Mouse (Mus musculus): ENCODE measurements around the gene Abcb1a. TPM values are rescaled to one million over a fixed set of nuclear protein-coding genes. Genes with fewer than 3 reads are reported as not detected.

The Abcb1a gene
- polyA plus RNA-seq, 1 experiment from 2014 or later: 0.24 TPM

DNA sequence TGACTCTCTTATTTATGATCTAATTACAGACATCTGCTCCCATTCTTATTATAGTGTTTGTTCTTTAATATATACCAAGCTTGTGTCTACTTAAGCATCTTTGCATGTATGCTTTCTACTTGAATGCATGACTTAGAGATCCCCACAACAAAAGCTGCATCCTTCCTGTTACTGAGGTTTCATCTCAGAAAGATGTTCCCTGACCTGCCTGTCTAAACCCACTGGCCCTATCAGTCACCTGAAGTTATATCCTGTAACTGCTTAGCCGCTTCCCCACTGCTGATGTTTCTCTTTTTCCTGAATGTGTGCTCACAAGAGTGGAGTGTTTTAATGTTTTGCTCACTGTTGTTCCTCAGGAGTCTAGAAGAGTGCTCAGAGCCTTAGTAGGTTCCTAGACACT lies 9.7 kb downstream of the Abcb1a start:
- H3K4me3 ChIP-seq: no peak overlapping the region
- H3K27ac ChIP-seq: no peak overlapping the region
- no peaks in the 10 kb centered on the region for H3K27me3 ChIP-seq
- H3K36me3 ChIP-seq: no peaks in the 10 kb centered on the region
- no peak overlapping the region for H3K9ac ChIP-seq
- WGBS: 91% methylated on average over 1 of the region's 1 CpGs
- no peaks in the 10 kb centered on the region for H3K9me3 ChIP-seq
- no peaks in the 10 kb centered on the region for H3K4me1 ChIP-seq
- no peak overlapping the region for H3K4me2 ChIP-seq
- no peak for ATAC-seq (ENCODE audit: insufficient number of reproducible peaks, insufficient read depth, low FRiP score, low TSS enrichment, low read depth)

DNA sequence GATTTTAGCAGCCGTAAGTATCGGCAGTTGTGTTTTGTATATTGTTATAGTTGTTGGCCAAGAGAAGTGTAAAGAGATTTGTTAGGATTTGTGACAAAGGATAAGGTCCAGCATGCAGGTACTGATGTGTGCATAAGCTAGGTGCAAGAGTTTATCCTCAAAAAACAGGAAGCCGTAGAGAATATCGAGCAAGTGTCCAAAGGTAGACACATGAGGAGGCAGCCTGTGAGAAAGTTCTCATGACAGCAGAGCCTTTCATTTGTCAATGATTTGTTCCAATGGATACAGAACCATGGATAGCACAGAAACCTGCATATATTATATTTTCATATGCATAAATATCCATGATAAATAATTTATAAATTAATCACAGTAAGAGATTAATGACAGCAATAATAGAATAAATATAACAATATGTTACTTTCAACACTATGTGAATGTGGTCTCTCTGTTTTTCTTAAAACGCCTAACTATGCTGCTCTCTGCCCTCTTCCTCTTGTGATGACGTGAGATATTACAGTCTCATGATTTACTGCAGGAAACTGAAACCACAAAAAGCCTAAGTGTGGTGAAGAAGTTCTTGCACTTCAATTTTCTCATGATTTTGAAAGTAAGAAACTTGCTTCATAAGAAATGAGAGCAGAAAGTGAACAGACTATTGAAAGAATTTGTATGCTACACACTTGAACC lies 15.5 kb downstream of the Abcb1a start:
- 83% methylated on average over 6 of the region's 6 CpGs for WGBS

DNA sequence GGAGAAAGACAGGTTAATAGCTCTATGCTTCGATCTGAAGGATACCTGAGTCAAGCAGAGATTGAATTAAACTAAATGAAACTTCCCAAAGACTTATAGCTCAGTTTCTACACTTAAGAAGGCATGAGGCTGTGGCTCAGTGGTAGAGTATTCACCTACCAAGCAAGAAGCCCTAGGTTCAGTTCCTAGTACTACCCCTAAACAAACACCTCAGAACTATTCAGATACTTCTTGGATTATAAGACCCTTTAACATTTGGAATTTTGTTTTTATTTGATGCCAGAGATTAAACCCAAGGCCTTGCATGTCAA lies 16.0 kb downstream of the Abcb1a start:
- 98% methylated on average over 1 of the region's 1 CpGs for WGBS
- Histone ChIP-seq H3K9me3 (no peaks in the 10 kb centered on the region), H3K27me3 (no peaks in the 10 kb centered on the region), H3K4me3 (no peak overlapping the region), H3K27ac (no peak overlapping the region), H3K9ac (no peak overlapping the region), H3K36me3 (no peaks in the 10 kb centered on the region), H3K4me1 (no peaks in the 10 kb centered on the region), H3K4me2 (no peak overlapping the region)
- ATAC-seq (ENCODE audit: insufficient number of reproducible peaks, insufficient read depth, low FRiP score, low TSS enrichment, low read depth): no peak

More for the DNA sequence above, 15.5 kb downstream of the Abcb1a start:
- no peak for ATAC-seq (ENCODE audit: insufficient number of reproducible peaks, insufficient read depth, low FRiP score, low TSS enrichment, low read depth)
- Histone ChIP-seq H3K4me1 (no peaks in the 10 kb centered on the region), H3K27ac (no peak overlapping the region), H3K4me2 (no peak overlapping the region), H3K4me3 (no peak overlapping the region), H3K27me3 (no peaks in the 10 kb centered on the region), H3K36me3 (no peaks in the 10 kb centered on the region), H3K9me3 (no peaks in the 10 kb centered on the region), H3K9ac (no peak overlapping the region)

DNA sequence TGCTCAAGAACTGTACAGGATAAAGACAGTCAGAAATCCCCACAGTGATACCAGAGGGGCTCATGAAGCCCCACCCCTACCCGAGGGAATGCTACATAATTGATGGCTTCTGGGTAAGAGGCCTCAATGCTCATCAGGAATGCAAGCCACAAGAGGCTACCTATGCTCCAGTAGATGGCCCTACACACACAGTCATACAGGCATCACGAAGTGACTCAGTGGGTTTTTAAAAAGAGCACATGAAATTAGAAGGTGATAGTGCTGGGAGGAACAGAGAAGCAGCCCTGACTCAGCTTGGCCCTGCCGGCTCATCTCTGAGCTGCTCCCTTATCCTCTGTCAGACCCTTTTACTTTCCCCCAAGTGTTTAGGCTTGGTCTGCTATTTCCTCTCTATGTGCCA lies 21.3 kb downstream of the Abcb1a start:
- no peak for ATAC-seq (ENCODE audit: insufficient number of reproducible peaks, insufficient read depth, low FRiP score, low TSS enrichment, low read depth)
- no peak overlapping the region for H3K4me3 ChIP-seq
- no peak overlapping the region for H3K9ac ChIP-seq
- H3K4me1 ChIP-seq: no peaks in the 10 kb centered on the region
- H3K36me3 ChIP-seq: no peaks in the 10 kb centered on the region
- H3K27me3 ChIP-seq: no peaks in the 10 kb centered on the region
- H3K9me3 ChIP-seq: no peaks in the 10 kb centered on the region
- H3K27ac ChIP-seq: no peak overlapping the region
- no peak overlapping the region for H3K4me2 ChIP-seq
- WGBS: 59% methylated on average over 3 of the region's 3 CpGs

DNA sequence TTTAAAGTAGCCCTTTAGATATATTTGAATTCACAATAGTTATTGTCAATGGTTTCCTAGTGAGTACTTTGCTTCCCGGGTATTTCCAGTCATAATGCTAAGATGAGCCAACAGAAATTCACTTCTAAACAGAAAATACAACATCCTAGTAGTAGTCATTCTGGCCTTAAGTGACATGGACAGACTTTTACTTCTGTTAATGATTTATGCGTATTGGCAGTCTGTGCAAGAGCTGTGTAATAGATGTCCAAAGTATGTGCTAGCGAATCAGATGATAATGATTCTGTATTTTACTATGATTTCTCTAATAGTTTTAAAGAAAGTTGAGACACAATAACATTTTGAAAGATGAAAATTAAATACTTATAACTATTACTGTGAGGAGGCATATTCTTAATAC lies 23.8 kb downstream of the Abcb1a start:
- Histone ChIP-seq H3K4me2 (no peak overlapping the region), H3K4me3 (no peak overlapping the region), H3K9me3 (no peaks in the 10 kb centered on the region), H3K27me3 (no peaks in the 10 kb centered on the region), H3K36me3 (no peaks in the 10 kb centered on the region), H3K4me1 (no peaks in the 10 kb centered on the region), H3K9ac (no peak overlapping the region), H3K27ac (no peak overlapping the region)
- ATAC-seq (ENCODE audit: insufficient number of reproducible peaks, insufficient read depth, low FRiP score, low TSS enrichment, low read depth): no peak
- 86% methylated on average over 3 of the region's 3 CpGs for WGBS

DNA sequence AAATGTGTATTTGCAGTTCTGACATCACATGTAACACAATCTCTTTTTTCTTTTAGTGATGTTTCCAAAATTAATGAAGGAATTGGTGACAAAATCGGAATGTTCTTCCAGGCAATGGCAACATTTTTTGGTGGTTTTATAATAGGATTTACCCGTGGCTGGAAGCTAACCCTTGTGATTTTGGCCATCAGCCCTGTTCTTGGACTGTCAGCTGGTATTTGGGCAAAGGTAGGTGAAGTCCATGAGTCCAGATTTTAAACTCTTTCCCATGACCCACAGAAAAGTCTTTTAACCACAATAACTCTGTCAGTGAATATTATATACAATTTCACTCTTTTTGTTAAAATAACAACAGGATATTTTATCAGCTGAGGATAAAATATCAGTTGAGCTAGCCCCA lies 26.2 kb downstream of the Abcb1a start:
- no peak overlapping the region for H3K9ac ChIP-seq

DNA sequence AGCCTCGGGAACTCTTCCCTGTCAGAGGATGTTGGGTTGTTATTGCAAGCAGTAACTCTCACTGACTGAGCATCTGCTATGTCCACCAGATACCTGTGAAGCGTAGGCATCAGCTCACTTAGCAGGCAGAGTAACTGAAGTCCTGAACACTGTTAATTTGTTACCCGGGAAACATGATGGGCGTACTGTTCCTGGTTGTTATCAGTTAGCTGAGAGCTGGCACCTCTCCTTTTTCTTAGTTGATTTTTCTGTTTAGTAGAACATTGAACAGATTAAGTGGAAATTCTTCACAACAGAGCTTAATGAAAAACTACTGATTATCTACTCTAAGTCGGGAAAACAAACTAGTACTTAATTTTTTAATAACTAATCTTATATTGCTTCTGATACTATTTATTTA lies 27.7 kb downstream of the Abcb1a start:
- no peak overlapping the region for H3K4me2 ChIP-seq
- 0 out of 2 replicates have a peak, but pooled peaks cover 3% of the 10 kb centered on the region for H3K4me1 ChIP-seq
- H3K9ac ChIP-seq: no peak overlapping the region
- H3K27ac ChIP-seq: no peak overlapping the region
- 83% methylated on average over 5 of the region's 5 CpGs for WGBS
- no peaks in the 10 kb centered on the region for H3K27me3 ChIP-seq
- no peaks in the 10 kb centered on the region for H3K9me3 ChIP-seq
- ATAC-seq (ENCODE audit: insufficient number of reproducible peaks, insufficient read depth, low FRiP score, low TSS enrichment, low read depth): no peak
- H3K36me3 ChIP-seq: no peaks in the 10 kb centered on the region
- H3K4me3 ChIP-seq: no peak overlapping the region

More for the DNA sequence above, 26.2 kb downstream of the Abcb1a start:
- no peak overlapping the region for H3K4me3 ChIP-seq
- H3K27ac ChIP-seq: no peak overlapping the region
- no peaks in the 10 kb centered on the region for H3K27me3 ChIP-seq
- no peaks in the 10 kb centered on the region for H3K9me3 ChIP-seq
- no peak overlapping the region for H3K4me2 ChIP-seq
- ATAC-seq (ENCODE audit: insufficient number of reproducible peaks, insufficient read depth, low FRiP score, low TSS enrichment, low read depth): no peak
- 60% methylated on average over 2 of the region's 2 CpGs for WGBS
- H3K4me1 ChIP-seq: no peaks in the 10 kb centered on the region
- H3K36me3 ChIP-seq: no peaks in the 10 kb centered on the region

DNA sequence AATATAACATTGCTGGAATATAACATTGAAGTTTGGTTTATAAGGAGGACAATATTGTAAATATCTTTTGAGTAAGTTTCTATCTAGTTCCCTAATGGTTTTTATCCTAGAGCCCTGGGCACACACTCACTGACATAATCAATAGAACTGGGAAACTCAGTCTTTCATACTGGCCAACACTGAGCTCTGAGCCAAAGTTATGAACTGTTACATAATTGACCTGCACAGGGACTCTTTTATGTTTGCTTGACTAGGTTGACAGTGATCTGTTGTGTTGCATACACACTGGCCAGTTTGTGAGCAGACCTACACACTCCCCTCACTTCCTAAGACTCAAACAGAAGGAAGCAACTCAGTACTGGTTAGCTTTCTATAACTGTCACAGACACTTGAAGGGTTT lies 56.2 kb downstream of the Abcb1a start:
- H3K27me3 ChIP-seq: no peaks in the 10 kb centered on the region
- no peaks in the 10 kb centered on the region for H3K4me1 ChIP-seq
- no peak overlapping the region for H3K4me3 ChIP-seq
- H3K27ac ChIP-seq: no peak overlapping the region
- H3K9ac ChIP-seq: no peak overlapping the region
- H3K9me3 ChIP-seq: no peaks in the 10 kb centered on the region
- no peak for ATAC-seq (ENCODE audit: insufficient number of reproducible peaks, insufficient read depth, low FRiP score, low TSS enrichment, low read depth)
- H3K36me3 ChIP-seq: no peaks in the 10 kb centered on the region
- no peak overlapping the region for H3K4me2 ChIP-seq

DNA sequence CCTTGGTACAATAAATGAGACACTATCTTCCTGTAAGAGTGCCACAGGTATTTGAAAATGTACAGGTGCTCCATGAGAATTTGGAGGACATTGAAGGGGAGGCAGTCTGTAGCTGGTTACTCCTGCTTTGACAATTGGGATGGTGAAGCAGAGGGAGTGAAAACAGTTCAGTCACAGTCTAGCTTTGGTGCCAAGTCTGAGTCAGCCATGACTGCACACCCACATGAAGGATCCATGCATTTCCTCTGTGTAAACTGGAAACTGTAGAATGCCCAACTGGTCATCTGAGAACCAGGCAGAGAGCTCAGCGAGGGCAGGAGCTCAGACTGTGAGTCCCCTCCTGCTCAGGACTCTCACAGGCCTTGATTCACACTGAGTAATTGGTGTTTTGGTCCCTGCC lies 59.7 kb downstream of the Abcb1a start:
- no peak for ATAC-seq (ENCODE audit: insufficient number of reproducible peaks, insufficient read depth, low FRiP score, low TSS enrichment, low read depth)
- Histone ChIP-seq H3K4me2 (no peak overlapping the region), H3K36me3 (no peaks in the 10 kb centered on the region), H3K9ac (no peak overlapping the region), H3K4me1 (no peaks in the 10 kb centered on the region), H3K4me3 (no peak overlapping the region), H3K9me3 (no peaks in the 10 kb centered on the region), H3K27ac (no peak overlapping the region), H3K27me3 (no peaks in the 10 kb centered on the region)
- 61% methylated on average over 1 of the region's 1 CpGs for WGBS

DNA sequence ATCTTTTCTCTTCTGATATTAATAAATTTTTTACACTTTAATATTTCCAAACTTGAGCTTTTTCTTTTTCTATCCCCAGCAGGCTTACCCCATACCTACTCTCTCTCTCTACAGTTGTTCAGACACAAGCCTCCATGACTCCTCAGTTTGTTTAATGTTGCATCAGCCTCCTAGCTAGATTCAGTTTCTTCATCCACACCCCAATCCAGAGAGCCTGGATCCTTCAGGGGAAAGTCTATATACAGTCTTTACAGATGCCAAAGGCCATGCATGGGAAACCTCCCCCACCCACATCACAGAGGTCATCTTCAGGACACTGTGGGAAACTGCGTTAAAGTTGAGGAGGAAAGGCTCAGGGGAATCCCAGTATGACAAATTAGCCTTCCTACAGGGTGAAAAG lies 62.3 kb downstream of the Abcb1a start:
- Histone ChIP-seq H3K4me3 (no peak overlapping the region), H3K4me1 (no peaks in the 10 kb centered on the region), H3K4me2 (no peak overlapping the region), H3K27ac (no peak overlapping the region), H3K27me3 (no peaks in the 10 kb centered on the region), H3K9ac (no peak overlapping the region), H3K36me3 (no peaks in the 10 kb centered on the region), H3K9me3 (no peaks in the 10 kb centered on the region)
- no peak for ATAC-seq (ENCODE audit: insufficient number of reproducible peaks, insufficient read depth, low FRiP score, low TSS enrichment, low read depth)
- 20% methylated on average over 1 of the region's 1 CpGs for WGBS

DNA sequence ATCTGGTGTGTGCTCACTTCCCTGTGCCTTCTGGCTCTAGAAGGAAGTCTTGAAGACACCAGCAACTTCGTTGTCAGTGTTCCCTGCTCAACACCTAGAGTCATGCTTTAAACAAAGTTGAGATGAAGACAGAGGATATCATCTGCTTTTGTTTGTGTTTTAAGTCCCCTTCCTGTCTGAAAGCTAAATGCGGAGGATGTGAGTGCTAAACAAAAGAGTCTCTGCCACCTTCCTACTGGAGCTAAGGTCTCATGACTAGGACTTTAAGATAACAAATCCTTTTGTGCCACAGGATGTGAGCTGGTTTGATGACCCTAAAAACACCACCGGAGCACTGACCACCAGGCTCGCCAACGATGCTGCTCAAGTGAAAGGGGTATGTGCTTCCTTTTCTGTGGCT lies 63.0 kb downstream of the Abcb1a start:
- Histone ChIP-seq H3K4me2 (no peak overlapping the region), H3K9ac (no peak overlapping the region), H3K4me3 (no peak overlapping the region), H3K9me3 (no peaks in the 10 kb centered on the region), H3K36me3 (no peaks in the 10 kb centered on the region), H3K4me1 (no peaks in the 10 kb centered on the region), H3K27ac (no peak overlapping the region), H3K27me3 (no peaks in the 10 kb centered on the region)
- WGBS: 79% methylated on average over 5 of the region's 5 CpGs
- ATAC-seq (ENCODE audit: insufficient number of reproducible peaks, insufficient read depth, low FRiP score, low TSS enrichment, low read depth): no peak

DNA sequence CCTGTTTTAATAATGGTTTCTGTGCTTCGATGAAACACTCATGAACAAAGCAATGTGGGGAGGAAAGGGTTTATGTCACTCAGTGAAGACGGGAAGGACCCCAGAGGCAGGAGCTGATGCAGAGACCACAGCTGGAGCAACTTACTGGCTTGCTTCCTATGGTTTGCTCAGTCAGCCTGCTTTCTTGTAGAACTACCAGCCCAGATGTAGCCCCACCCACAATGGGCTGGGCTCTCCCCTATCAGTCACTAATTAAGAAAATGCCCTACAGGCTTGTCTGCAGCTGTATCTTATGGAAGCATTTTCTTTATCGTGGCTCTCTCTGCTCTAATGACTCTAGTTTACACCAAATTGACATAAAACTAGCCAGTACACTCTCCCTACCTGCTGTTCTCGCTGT lies 67.9 kb downstream of the Abcb1a start:
- 32% methylated on average over 4 of the region's 4 CpGs for WGBS
- no peaks in the 10 kb centered on the region for H3K27me3 ChIP-seq
- ATAC-seq (ENCODE audit: insufficient number of reproducible peaks, insufficient read depth, low FRiP score, low TSS enrichment, low read depth): no peak

DNA sequence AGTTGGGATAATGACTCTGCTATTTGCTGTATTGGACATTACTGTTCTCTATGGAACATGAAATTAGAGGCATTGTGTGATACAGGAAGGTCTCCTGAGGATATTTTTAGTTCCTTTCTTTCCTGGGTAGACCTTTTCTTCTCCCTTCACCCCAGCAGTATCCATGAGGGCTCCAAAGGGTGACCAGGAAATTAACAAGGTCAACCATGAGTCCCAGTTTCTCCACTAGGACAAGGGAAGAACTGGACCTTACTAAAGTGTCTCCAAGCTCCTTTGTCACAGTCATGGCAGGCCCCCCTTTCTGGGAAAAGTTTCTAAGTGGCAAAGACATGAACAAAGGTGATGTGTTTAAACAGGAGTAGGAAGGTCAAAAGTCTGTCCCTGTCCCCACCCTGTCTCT lies 72.8 kb downstream of the Abcb1a start:
- H3K4me2 ChIP-seq: no peak overlapping the region

More for the DNA sequence above, 67.9 kb downstream of the Abcb1a start:
- H3K4me2 ChIP-seq: no peak overlapping the region
- no peaks in the 10 kb centered on the region for H3K36me3 ChIP-seq
- H3K9ac ChIP-seq: no peak overlapping the region
- H3K9me3 ChIP-seq: no peaks in the 10 kb centered on the region
- no peak overlapping the region for H3K4me3 ChIP-seq
- H3K27ac ChIP-seq: no peak overlapping the region
- H3K4me1 ChIP-seq: no peaks in the 10 kb centered on the region

More for the DNA sequence above, 72.8 kb downstream of the Abcb1a start:
- no peaks in the 10 kb centered on the region for H3K36me3 ChIP-seq
- no peaks in the 10 kb centered on the region for H3K9me3 ChIP-seq
- no peaks in the 10 kb centered on the region for H3K4me1 ChIP-seq
- H3K27me3 ChIP-seq: no peaks in the 10 kb centered on the region
- no peak overlapping the region for H3K9ac ChIP-seq
- H3K4me3 ChIP-seq: no peak overlapping the region
- H3K27ac ChIP-seq: no peak overlapping the region
- no peak for ATAC-seq (ENCODE audit: insufficient number of reproducible peaks, insufficient read depth, low FRiP score, low TSS enrichment, low read depth)
